Mouse (Mus musculus) granulocyte monocyte progenitor cell, adult 5-6 weeks (primary cell): ENCODE results near the gene Chd9. TPM values are rescaled to one million over a fixed set of nuclear protein-coding genes. Genes with fewer than 3 reads are reported as not detected.
A peak's percentile ranks its signal among the peaks of the same experiment; 100 is the strongest.

Experiments used
- ATAC-seq: replicated peaks from 2 replicates; pipeline ENCODE4 v1.8.0; 2016; ENCODE audit warnings: mild to moderate bottlenecking, moderate TSS enrichment, inconsistent platforms; ENCODE audit not compliant: poor library complexity, severe bottlenecking
- total RNA-seq, 2 experiments: library from RNA; stranded (forward) in 1 of 2; stranded (reverse) in 1 of 2; fragments of 200-712, 200-1000 nt in 1 of 2; fragments of >200 nt in 1 of 2; fragmentation: Nextera tagmentation in 1 of 2; gene quantifications; 2 replicates each; pipeline ENCODE4 v1.2.3; 2014 to 2017

Gene Chd9
- total RNA-seq, 2 experiments from 2014 or later, result 55.7 to 162 TPM

DNA sequence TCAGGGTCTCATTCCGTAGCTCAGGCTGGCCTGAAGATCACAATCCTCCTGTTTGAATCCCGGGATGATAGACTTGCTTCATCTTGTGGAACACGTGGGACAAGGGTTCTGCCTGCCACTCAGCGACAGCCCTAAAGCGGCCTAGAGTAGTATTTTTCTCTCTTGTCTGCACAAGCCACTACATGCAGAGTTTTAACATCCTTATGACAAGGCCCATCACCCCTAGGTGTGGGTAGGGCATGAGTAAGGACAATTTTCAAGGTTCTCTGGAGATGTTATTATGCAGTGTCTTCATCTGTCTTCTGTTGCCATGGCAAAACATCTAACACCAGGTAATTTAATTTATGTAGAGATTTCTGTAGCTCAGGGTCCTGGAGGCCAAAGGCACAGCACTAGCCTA is 69.2 kb downstream of the Chd9 start:
- ATAC-seq, result no peak

DNA sequence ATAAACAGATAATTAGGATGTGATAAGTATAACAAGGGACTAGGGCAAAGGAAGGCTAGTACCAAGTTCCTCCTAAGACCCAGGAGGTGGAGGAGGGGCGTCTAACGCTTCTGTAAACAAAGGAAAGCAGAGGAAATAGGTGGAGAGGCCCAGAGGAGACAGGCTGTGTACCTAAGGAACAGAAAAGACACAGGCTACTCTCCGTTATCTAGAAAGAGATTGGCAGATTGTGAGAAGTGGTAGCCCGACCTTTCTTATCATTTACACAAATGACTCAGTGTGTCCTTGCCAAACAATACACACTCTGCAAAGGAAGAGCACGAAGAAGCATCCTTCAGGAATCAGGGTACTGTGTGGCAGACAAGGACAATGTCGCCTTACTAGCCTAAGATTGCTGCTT is 70.4 kb downstream of the Chd9 start:
- ATAC-seq, result 0 out of 2 replicates have a peak, but pooled peaks have one; percentile 24

DNA sequence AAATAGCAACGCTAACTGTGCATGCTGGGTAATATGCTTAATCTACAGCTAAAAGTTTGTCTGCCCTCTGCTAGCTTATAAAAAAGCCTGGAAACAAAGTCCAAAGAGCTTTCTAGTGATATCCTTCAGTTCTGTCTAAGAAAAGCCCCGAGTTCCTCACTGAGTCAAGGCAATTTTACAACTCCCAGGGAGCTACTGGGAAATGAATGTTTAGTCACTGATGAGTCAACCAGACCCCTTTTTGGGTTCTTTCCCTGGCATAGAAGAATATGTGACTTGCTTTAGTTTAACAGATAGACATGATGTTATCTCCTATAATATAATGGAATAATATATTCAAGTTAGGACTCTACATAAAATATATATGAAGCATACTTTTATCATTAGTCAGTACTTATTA is 73.8 kb downstream of the Chd9 start:
- no peak for ATAC-seq

DNA sequence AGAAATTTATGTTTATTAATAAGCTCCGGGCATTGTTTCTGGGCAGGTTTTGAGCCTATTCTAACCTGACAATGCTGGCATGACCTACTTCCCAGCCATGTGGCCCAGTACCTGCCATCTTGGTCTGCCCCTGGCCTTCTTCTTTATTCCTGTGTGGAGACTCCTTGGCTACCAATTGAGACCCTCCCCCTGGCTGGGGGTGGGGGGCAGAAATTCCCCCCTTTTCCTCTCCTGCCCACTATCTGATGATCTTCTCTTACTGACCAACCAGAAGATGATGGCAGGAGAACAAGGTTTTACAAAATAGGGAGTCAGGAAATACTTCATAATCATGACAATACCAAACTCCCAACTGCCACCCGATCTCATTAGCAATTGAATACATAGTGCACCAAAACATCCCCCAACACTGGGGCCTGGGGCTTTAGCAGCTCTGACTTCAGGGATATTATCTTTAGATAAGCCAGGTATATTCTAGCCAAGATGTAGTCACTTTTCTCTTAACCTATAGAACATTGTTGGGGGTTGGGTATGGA is 76.1 kb downstream of the Chd9 start:
- no peak for ATAC-seq

DNA sequence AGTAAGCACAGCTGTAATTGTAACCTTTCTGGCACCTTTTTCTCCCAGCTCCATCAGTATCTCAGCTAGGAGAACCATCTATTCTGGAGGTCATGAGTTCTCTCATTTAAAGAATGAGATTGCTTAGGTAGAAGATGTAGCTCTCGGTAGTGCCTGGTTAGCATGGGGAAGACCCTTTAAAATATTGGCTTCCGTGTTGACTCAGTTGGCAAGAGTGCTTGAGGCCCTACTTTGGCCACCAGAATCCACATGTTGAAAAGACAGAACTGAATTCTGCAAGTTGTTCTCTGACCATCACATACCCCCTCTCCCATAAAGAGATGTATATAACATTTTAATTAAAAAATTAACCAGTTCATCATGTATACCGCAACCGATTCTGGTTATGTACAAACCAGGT is 78.8 kb downstream of the Chd9 start:
- no peak for ATAC-seq

DNA sequence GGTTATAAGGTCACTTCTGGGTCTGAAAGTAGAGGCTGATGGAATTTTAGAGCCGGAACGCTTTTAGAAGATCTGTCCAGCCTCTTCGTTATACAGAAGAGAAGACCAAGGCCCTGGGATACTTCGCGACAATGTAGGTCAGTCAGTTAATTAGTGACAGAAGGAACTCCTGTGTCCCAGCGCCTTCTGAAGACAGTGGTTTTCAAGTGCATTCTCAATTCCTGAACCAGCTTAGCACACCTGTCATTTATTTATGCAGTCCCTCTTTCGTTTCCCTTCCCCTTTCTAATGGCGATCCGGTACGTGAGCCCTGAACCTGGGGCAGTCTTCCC is 79.3 kb downstream of the Chd9 start:
- ATAC-seq, result no peak

DNA sequence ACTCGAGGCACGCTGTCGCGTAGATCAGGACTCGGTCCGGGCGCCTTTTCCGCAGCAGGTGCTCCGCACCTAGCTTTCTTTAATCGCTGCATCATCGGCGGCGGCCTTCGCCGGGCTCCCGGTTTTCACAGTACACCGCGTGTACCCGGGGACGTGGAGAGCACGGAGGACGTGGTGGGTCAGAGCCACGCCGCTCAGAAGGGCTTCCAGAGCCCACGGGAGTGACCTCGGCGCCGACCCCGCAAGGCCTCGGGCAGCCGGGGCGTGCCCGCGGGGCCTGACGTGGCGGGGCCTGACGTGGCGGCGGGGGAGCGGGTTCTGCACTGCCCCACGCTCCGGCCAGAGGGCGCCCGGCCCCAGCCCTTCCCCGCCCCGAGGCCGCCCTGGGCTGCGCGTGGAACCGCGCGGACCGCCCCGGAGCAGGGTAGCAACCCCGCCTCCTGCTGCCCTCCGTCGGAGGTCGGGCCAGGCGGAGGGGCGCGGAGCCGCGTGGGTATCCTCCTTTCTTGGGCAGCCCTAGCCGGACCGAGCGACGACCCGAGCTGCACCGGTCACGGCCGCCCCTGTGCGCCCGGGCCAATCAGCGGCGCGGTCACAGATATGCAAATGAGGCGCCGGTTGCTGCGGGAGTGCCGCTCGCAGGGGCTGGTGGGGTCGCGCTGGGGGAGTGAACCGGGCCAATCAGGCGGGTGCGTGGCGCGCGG is 79.8 kb downstream of the Chd9 start:
- ATAC-seq, result peak; percentile 87

DNA sequence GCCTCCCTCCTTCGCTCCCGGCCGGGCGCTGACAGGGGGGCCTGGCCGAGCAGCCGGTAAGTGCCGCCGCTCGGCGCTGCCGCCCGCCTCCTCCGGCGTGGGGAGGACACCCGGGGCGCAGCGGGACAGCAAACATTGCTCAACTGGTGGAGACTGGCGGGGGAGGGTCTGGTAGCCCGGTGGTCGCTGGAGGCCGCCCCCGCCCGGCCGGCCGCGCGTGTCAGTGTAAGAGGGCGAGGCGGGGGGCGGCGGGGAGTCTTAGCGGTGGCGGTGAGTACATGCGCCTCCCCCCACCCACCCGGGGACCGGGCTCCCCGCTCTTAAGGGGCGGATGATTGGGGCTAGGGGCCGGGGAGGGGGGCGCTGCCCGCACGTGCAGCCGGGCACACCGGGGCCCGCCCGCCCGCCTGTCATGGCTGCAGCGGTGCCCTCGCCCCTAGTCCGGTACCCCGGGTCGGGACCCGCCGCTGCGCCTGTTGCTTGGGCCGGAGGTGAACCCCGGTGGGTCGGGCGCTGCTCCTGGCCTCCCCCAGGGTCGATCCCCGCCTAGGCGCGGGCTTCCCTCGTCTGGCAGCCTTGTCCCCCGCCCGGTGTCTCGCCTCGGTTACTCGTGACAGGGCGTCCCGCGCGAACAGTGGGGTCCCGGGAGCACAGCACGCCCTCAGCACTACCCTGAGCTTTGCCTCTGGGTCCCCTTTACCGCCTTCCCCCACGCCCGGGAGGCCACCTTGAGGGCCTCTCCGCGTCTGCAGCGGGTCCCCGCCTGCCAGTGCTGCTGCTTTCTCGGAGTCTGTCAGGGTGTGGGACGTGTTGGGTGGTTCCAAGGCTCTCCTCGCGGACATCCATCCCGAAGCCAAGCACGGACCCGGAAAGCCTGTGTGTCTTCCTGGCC is 80.7 kb downstream of the Chd9 start:
- peak; percentile 39 for ATAC-seq

DNA sequence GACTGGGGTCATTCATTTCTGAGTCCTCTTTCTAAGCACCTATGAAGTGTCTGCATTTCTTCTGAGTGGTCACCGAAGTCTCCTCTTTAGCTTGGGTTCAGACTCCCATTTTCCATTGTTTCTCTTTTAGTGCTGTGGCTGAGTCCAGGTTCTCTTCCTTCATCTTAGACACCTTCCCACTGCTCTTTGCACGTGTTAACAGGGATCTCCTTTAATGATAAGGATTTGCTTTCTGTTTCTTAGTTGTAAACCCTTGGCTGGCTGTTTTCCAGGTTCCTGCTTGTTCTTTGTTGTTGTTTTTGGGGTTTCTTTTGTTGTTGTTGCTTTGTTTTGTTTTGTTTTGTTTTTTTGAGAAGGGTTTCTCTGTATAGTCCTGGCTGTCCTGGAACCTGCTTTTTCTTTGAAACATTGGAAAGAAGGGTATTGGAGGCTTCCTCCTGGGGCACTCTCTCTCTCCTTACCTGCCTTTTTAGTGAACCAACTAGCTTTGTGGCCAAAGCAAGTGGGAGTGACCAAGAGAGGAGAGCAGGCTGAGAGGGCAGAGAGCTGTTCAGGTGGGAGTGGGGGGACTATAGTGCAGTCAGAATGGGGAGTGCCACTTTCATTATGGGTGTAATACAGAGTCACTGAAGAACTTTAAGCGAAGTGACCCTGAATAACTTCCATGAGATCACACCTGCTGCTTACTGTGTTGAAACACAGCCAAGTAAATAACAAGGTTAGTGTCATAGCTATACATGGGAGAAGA is 95.2 kb downstream of the Chd9 start:
- no peak for ATAC-seq

DNA sequence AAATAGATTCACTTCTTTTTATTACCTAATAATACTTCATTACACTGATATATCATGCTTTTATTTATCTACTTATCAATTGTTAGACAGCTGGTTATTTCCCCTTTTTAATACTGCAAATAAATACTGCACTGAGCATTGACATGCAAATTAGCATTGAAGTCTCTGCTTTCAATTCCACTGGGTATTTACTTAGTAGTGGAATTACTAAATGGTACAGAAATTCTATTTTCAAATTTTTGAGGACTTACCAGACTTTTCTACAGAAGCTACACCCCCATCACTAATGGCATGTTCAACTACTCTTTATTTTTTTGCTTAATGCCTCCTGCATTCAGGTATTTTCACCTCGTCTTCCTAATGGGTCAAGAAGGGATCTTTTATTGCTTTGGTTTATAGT is 100.3 kb downstream of the Chd9 start:
- no peak for ATAC-seq

DNA sequence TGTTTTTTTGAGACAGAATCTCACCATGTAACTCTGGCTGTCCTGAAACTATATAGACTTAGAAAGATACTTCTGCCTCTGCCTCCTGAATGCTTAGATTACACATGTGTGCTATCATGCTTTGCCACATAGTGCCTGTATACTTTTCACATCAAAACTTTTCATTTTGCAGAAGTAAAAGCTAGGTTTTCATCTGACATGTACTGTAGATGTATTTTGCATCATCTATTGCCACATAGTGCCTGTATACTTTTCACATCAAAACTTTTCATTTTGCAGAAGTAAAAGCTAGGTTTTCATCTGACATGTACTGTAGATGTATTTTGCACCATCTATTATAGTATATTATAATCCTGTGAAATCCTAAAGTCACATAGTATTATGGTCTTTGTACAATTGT is 102.0 kb downstream of the Chd9 start:
- ATAC-seq, result peak; percentile 83

DNA sequence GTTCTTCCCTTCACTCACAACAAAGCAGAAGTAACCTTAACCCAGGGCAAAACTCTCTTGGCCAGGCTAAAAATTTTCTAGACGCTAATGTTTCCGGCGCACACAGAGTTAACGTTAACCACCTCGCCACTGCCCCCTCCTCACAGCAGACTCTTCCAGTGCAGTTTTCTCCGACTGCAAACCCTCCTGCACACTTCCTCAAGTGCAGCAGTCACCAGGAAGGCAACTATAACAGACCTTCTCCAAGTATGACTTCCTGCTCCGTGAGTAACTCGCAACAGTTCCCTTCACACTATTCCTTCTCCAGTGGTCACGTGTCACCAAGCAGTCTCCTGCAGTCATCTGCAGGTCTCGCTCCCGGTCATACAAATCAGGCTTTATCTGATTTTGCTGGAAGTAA is 104.8 kb downstream of the Chd9 start:
- ATAC-seq, result peak; percentile 75

DNA sequence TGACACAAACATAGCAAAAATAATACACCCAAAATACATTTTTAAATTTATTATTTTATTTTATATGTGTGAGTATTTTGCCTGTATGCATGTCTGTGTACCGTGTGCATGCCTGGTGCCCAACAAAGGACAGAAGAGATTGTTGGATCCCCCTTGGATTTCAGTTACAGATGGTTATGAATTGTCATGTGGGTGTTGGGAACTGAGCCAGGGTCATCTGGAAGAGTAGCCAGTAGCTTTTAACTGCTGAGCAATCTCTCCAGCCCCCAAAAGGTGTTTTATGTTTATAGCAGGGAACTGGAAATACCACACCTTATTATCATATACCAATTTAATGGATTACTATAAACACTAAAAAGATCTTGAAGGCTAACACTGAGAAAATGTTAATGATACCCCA is 106.6 kb downstream of the Chd9 start:
- no peak for ATAC-seq

DNA sequence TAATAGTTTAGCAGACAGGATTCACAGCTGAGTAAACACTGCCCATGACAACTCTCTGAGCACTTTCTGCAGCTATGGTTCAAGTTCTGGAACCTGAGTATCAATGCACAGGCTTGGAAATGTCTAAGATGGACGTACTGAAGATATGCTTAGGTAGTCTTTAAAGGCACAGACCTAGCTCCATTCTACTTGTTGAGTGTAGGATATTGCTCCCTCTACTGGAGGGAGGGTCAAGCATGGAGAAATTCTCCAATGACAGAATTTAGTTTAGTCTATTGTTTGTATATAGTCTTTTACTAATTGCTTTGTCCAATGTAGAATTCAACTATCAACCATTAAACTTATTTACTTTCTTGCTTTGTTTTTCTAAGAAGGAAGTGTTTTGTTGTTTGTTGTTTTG is 108.7 kb downstream of the Chd9 start:
- ATAC-seq, result peak; percentile 26; the same call in 1 of the 2 replicates

DNA sequence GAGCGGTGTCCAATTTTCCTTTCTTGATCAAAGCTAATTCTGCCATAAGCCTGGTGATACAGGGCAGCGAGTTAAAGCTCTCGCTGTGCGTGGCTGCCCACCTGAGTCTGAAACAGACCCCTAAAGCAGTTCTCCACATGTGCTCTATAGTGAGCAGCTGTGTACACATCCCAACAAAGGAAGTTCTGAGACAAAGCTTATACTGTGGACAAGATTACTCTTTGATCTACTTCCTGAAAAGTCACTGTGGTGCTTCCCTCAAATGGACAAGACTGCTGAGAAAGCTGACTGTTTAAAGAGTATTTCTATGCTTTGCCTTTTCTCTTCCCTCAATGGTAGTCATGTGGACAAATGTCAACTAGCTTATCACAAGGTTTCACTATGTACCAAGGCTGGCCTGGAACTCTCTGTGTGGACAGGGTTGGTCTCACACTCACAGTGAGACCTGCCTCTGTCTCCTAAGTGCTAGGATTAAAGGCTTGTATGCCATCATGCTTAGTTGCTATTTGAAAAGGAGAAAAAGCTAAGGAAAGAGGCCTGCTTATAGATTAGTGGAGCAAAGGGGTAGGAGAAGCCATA is 110.3 kb downstream of the Chd9 start:
- peak; percentile 71 for ATAC-seq

DNA sequence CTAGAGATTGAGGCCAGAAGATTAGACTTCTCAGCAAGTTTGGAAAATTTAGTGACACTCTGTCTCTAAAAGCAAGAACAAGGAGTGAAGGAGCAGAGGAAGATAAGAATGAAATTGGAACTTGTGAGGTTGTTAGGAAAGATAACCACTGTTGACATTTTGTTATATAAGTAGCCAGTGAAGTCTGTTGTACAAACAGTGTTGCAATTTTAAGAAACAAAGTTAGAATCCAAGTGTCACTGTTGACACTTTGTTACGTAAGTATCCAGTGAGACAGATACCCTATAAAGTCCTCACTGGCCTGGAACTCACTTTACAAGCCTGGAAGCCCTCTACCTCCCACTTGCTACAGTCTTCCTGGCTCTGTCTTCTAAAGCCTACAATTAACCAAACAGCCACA is 111.7 kb downstream of the Chd9 start:
- peak; percentile 59 for ATAC-seq

DNA sequence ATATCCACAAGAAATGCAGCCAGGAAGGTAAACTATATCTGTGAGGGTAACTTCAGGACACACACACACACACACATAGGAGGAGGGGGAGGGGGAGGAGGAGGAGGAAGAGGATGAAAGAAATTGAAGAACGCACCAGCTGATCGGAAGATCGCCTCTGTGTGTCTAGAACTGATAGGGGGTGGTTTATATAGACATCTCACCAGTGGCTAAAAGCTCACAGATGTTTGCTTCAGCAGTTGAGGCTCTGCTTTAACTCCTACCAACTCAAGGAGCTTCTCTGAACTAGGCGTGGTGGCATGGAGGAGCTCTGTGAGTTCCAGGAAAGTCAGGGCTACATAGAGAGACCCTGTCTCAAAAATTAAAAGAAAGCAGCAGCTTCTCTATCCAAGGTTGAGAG is 115.6 kb downstream of the Chd9 start:
- ATAC-seq, result no peak

DNA sequence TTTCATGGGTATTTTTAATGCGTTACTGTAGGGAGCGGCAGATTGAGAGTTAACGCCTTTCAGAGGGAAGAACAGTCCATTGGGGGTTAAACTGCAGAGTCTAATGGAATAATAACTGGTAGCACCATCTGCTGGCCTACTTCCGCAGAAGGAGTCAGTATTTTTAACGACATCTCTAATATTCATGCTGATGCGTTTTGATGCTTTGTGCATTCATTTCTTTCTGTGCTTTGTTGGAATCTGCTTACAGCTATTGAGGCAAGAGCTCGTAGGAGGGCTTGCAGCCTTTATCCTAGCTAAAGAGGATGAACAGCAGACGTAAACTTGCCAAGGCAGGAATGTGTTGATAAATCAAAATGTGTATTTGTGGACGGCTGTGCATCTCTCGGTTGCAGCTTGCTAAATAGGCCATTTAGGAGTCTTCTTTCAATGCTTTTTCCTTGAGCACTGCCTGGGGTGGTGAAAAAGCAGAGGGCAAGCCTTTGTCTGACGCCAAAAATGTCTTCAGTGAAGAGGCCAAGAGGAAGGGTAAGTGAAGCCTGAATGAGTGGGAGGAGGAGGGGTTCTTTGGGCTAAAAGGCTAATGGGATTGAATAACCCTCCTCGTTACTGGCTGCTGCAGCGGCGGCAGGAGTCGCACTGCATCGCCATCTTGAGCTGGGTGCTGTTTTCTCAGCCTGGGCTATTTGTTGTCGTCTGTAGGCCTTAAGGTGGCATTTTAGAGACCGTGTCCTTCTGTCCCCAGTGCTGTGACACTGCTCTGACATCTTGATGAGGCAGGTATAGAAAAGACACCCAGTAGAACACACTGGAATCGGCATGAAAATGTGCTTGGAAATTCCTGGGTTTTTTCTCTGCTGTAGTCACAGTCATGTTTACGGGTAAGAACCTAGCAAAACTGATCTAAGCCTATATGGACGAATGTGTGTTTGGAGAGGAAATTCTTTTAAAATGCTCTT is 126.9 kb downstream of the Chd9 start:
- peak; percentile 90 for ATAC-seq

DNA sequence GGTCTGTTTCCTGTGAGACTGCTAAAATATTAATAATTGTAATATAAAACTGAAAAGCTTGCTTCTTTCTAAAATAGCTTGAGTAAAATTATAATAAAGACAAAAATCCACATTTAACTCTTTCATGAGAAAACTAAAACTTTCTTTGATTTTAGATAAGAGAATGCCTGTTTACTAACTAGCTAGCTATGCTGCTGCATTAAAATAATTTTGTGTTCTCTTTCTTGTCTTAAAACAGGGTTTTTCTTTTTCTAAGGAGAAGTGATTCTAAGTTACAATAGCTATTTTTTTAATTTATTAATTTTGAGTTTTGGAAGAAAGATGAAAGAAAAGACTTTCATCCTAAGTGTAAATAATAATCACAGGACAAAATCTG is 127.6 kb downstream of the Chd9 start:
- no peak for ATAC-seq
